Mouse (Mus musculus) left cerebral cortex, adult 18-20 months (tissue): ENCODE measurements at regions not wholly inside any gene's neighbourhood (a gene's known extent, or its start where the extent isn't known, plus 50 kb on each side); places are given as distances from the start of the nearest gene placed in this dataset.

ENCODE experiments used
- DNase-seq, 2 experiments: peaks; one replicate each; pipeline ENCODE4 v3.0.0; 2021 to 2022; ENCODE audit warnings: low spot score in 2 of 2, mixed read lengths in 1 of 2

GRCm38 (mm10) chr4:8919366-8919984, 680.6 kb upstream of the Car8 start:
- no peak for DNase-seq
